Mouse (Mus musculus) kidney, adult 2 months (tissue): ENCODE measurements around the gene Col11a1. TPM values are rescaled to one million over a fixed set of nuclear protein-coding genes. Genes with fewer than 3 reads are reported as not detected.

Source experiments
- DNase-seq: peaks from one replicate; pipeline ENCODE4 v3.0.0; 2021
- H3K27ac ChIP-seq: fragments of 200-500 bp; 2 replicates; pipeline ENCODE4 v1.5.1; 2012; ENCODE audit warnings: low read depth, low read length, control low read depth, inconsistent platforms; ENCODE audit not compliant: insufficient read depth
- H3K27me3 ChIP-seq: fragments of 200-500 bp; replicated peaks from 2 replicates; pipeline ENCODE4 v1.6.1; 2012; ENCODE audit warnings: mild to moderate bottlenecking, moderate library complexity, low read length, inconsistent platforms; ENCODE audit not compliant: control insufficient read depth, insufficient read depth
- H3K36me3 ChIP-seq: fragments of 200-500 bp; 2 replicates; pipeline ENCODE4 v1.6.1; 2012; ENCODE audit warnings: mild to moderate bottlenecking, moderate library complexity, low read length, inconsistent platforms; ENCODE audit not compliant: control insufficient read depth, insufficient read depth
- H3K4me1 ChIP-seq: fragments of 200-500 bp; 2 replicates; pipeline ENCODE4 v1.6.1; 2011; ENCODE audit warnings: low read length; ENCODE audit not compliant: control insufficient read depth, insufficient read depth
- H3K4me3 ChIP-seq: fragments of 200-500 bp; 2 replicates; pipeline ENCODE4 v1.5.1; 2011; ENCODE audit warnings: mild to moderate bottlenecking, low read depth, low read length, control low read depth; ENCODE audit not compliant: insufficient read depth
- CTCF ChIP-seq: fragments of 200-500 bp; conservative IDR thresholded peaks from 2 replicates; pipeline ENCODE4 v1.5.1; 2011; ENCODE audit warnings: low read depth, mild to moderate bottlenecking, control low read depth, low read length, moderate library complexity, mixed read lengths; ENCODE audit not compliant: insufficient read depth, insufficient read length
- POLR2A ChIP-seq: fragments of 200-500 bp; IDR thresholded peaks from one replicate; pipeline ENCODE4 v1.6.1; 2011; ENCODE audit warnings: low read depth, low read length, control low read depth
- WGBS: fragments of 180-500 bp; shearing (Covaris S2); methylation state at CpG from one replicate; pipeline ENCODE4 v1.1.7; 2018; 5-methylcytosine and 5-hydroxymethylcytosine counted together
- polyA plus RNA-seq: library from polyadenylated mRNA; depleted of rRNA; stranded (reverse); fragments of >200 nt; gene quantifications from 2 replicates; pipeline ENCODE4 v1.2.3, GENCODE M21; 2012

The Col11a1 gene
- polyA plus RNA-seq, 1 experiment: 0.06 TPM

GRCm38 (mm10) chr3:114065123-114065522 lies 34.8 kb downstream of the Col11a1 start:
- Histone ChIP-seq H3K27me3 (no peaks in the 10 kb centered on the region), H3K4me3 (no peak overlapping the region), H3K36me3 (no peaks in the 10 kb centered on the region), H3K4me1 (no peaks in the 10 kb centered on the region), H3K27ac (no peak overlapping the region)
- WGBS: 72% methylated on average over 4 of the region's 4 CpGs
- no peak for DNase-seq
- TF ChIP-seq CTCF (no peak), POLR2A (no peak)

- no peak for DNase-seq
- no peak overlapping the region for H3K27ac ChIP-seq
- H3K4me3 ChIP-seq: no peak overlapping the region
- no peak for TF ChIP-seq CTCF
- no peak for TF ChIP-seq POLR2A
- no peaks in the 10 kb centered on the region for H3K36me3 ChIP-seq
- 50% methylated on average over 4 of the region's 4 CpGs for WGBS
- no peaks in the 10 kb centered on the region for H3K27me3 ChIP-seq
- no peaks in the 10 kb centered on the region for H3K4me1 ChIP-seq
Observed at GRCm38 (mm10) chr3:114065587-114065986, 35.2 kb downstream of the Col11a1 start.

GRCm38 (mm10) chr3:114099335-114099734 lies 69.0 kb downstream of the Col11a1 start:
- DNase-seq: no peak
- no peak for TF ChIP-seq CTCF
- no peak for TF ChIP-seq POLR2A
- WGBS: 70% methylated on average over 7 of the region's 7 CpGs
- Histone ChIP-seq H3K36me3 (no peaks in the 10 kb centered on the region), H3K27ac (no peak overlapping the region), H3K4me3 (no peak overlapping the region), H3K27me3 (no peaks in the 10 kb centered on the region), H3K4me1 (no peaks in the 10 kb centered on the region)

- no peaks in the 10 kb centered on the region for H3K4me1 ChIP-seq
- no peak overlapping the region for H3K4me3 ChIP-seq
- 22% methylated on average over 7 of the region's 7 CpGs for WGBS
- TF ChIP-seq POLR2A (no peak), CTCF (no peak)
- H3K27ac ChIP-seq: no peak overlapping the region
- H3K36me3 ChIP-seq: no peaks in the 10 kb centered on the region
- no peak for DNase-seq
- H3K27me3 ChIP-seq: no peaks in the 10 kb centered on the region
Observed at GRCm38 (mm10) chr3:114107099-114107498, 76.8 kb downstream of the Col11a1 start.

GRCm38 (mm10) chr3:114147140-114147539 lies 116.8 kb downstream of the Col11a1 start:
- no peak for TF ChIP-seq POLR2A
- no peak for TF ChIP-seq CTCF
- DNase-seq: no peak
- H3K36me3 ChIP-seq: no peaks in the 10 kb centered on the region
- H3K4me3 ChIP-seq: no peak overlapping the region
- no peak overlapping the region for H3K27ac ChIP-seq
- no peaks in the 10 kb centered on the region for H3K27me3 ChIP-seq
- H3K4me1 ChIP-seq: no peaks in the 10 kb centered on the region
- WGBS: 17% methylated on average over 3 of the region's 3 CpGs

- no peak overlapping the region for H3K4me3 ChIP-seq
- no peak for TF ChIP-seq CTCF
- TF ChIP-seq POLR2A: no peak
- H3K36me3 ChIP-seq: no peaks in the 10 kb centered on the region
- 82% methylated on average over 6 of the region's 6 CpGs for WGBS
- no peaks in the 10 kb centered on the region for H3K4me1 ChIP-seq
- no peak for DNase-seq
- no peak overlapping the region for H3K27ac ChIP-seq
- H3K27me3 ChIP-seq: no peaks in the 10 kb centered on the region
Observed at GRCm38 (mm10) chr3:114197964-114198750, 167.8 kb downstream of the Col11a1 start.

- no peak for DNase-seq
- H3K36me3 ChIP-seq: no peaks in the 10 kb centered on the region
- no peaks in the 10 kb centered on the region for H3K27me3 ChIP-seq
- TF ChIP-seq POLR2A (no peak), CTCF (no peak)
- H3K27ac ChIP-seq: no peak overlapping the region
- WGBS: 81% methylated on average over 4 of the region's 4 CpGs
- no peaks in the 10 kb centered on the region for H3K4me1 ChIP-seq
- H3K4me3 ChIP-seq: no peak overlapping the region
Observed at GRCm38 (mm10) chr3:114212255-114212654, 181.9 kb downstream of the Col11a1 start.
